Mouse (Mus musculus): Measurements from ENCODE around the gene Cenpv.

- TF ChIP-seq POLR2A (IDR thresholded peaks at IDR 0.05; ENCODE audit: control insufficient read depth in 1 of 2, insufficient read depth in 1 of 2, low read depth in 1 of 2, low read length in 2 of 2, poor library complexity in 1 of 2) (no peak), POLR2AphosphoS5 (IDR thresholded peaks at IDR 0.05; ENCODE audit: borderline replicate concordance, low read depth, low read length) (no peak), NELFE (IDR thresholded peaks at IDR 0.05; ENCODE audit: low read depth, low read length) (no peak), MEF2A (IDR thresholded peaks at IDR 0.05; ENCODE audit: extremely low read depth, insufficient replicate concordance, low read depth, low read length, poor library complexity, severe bottlenecking) (no peak), UBTF (IDR thresholded peaks at IDR 0.05; ENCODE audit: borderline replicate concordance, insufficient read depth, low read depth, low read length) (no peak)
Measured at GRCm38 (mm10) chr11:62583031-62583430, 44.0 kb upstream of the Cenpv start.

All from MEL (cell line).